Mouse (Mus musculus): ENCODE data around the gene Fas.
A peak's percentile ranks its signal among the peaks of the same experiment; 100 is the strongest.

GRCm38 (mm10) chr19:34291379-34291778, 913 bp downstream of the Fas start:
- TF ChIP-seq CTCF (IDR thresholded peaks at IDR 0.05) (no peak), POLR2A (IDR thresholded peaks at IDR 0.05; ENCODE audit: insufficient read depth, low read depth, low read length) (0 out of 2 replicates have a peak, but pooled peaks have one; percentile 38), EP300 (IDR thresholded peaks at IDR 0.05; ENCODE audit: insufficient read depth, low read depth, low read length) (no peak)
